Mouse (Mus musculus) liver, embryonic 14.5 days (tissue): ENCODE measurements at regions not wholly inside any gene's neighbourhood (a gene's known extent, or its start where the extent isn't known, plus 50 kb on each side); places are given as distances from the start of the nearest gene placed in this dataset.

Source experiments
- CTCF ChIP-seq: IDR thresholded peaks from 2 replicates; pipeline ENCODE4 v1.5.1; 2016; ENCODE audit warnings: antibody characterized with exemption, low read depth, control low read depth
- EP300 ChIP-seq: IDR thresholded peaks from 2 replicates; pipeline ENCODE4 v1.6.1; 2016; ENCODE audit warnings: antibody characterized with exemption, low read depth

- no peak for TF ChIP-seq CTCF
- no peak for TF ChIP-seq EP300
Measured at GRCm38 (mm10) chr14:37430656-37431055, 295.6 kb upstream of the Ghitm start.
